Mouse (Mus musculus) layer of hippocampus, postnatal 36 days (tissue): ENCODE results near the gene Tmprss9. TPM values are rescaled to one million over a fixed set of nuclear protein-coding genes. Genes with fewer than 3 reads are reported as not detected.
"Not testable (repeated sequence)": the region's sequence is repeated elsewhere in the genome, so short reads cannot be mapped to it uniquely, and the experiment has no call there.

Experiments
- DNase-seq, 2 experiments: peaks; one replicate each; pipeline ENCODE4 v3.0.0; 2022
- total RNA-seq, 2 experiments: library from RNA; stranded (reverse); gene quantifications; 2 replicates each; pipeline ENCODE4 v1.2.3; 2021

Tmprss9 gene
- under 1 TPM; 0.15 to 0.40 TPM for total RNA-seq

GRCm38 (mm10) chr10:80871581-80871980 lies at the start of gene Tmprss9:
Gene Tmprss9 (plus strand): TSS chr10:80871848.
- DNase-seq = no peak

- DNase-seq = no peak
Observed at GRCm38 (mm10) chr10:80821991-80822390, 49.7 kb upstream of the Tmprss9 start.

GRCm38 (mm10) chr10:80822528-80822927 lies 49.1 kb upstream of the Tmprss9 start:
- DNase-seq = no peak

GRCm38 (mm10) chr10:80823316-80823715 lies 48.3 kb upstream of the Tmprss9 start:
- no peak for DNase-seq

- DNase-seq = no peak
Observed at GRCm38 (mm10) chr10:80823847-80824643, 47.6 kb upstream of the Tmprss9 start.

DNA sequence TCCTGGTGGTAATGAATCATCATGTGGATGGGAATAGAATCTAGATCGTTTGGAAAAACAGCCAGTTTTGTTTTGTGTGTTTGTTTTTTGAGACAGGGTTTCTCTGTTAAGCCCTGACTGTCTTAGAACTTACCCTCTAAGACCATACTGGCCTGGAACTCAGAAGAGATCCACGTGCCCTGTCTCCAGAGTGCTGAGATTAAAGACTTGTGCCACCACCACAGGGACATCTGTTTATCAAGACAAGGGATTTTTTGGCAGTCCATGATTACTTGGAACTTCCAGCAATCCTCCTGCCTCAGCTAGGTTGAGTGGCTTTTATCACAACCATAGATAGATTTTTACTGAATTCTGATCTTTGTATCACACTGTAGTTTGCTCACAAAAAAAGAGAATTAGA lies 46.8 kb upstream of the Tmprss9 start:
- DNase-seq = no peak

GRCm38 (mm10) chr10:80826151-80827062 lies 45.2 kb upstream of the Tmprss9 start, which contains the start of gene Oaz1:
Gene Oaz1 (plus strand): TSS chr10:80826656.
- peak; percentile 98 to 99 for DNase-seq

DNA sequence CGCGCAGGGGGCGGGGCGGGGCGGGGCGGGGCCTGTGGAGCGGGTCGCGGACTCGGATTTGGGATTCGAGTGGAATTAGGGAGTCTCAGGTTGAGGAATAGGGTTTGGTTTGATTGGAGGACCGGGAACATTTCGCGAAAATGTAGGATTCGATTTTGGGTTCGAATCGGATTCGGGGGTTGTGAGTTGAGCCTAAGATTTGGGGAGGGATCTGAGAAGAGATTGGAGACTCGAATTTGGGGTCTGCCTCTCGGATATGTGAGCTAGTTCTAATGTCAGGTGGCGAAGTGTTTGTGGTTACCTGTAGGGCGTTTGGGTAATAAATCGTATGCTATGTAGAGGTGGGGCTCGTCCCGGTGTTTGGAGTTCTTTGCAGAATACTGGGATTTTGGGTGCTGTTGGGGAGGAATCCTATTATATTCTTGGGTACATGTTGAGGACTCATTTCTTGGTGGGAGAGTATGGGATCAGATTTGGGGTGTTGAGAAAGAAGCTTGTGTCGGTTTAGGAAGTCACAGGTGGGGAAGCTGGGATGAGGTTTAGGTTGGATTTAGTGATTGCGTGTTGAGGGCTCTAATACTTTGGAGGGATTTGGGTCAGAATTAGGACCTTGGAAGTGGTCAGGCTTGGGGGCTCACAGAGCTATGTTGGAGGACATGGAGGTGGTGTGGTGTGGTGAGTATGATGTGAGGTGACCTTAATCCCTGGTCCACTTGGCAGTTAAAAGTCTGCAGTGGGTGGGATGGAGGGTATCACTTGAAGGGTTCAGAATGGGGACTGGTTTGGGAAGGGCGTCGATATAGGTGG lies 44.4 kb upstream of the Tmprss9 start:
- no peak for DNase-seq

DNA sequence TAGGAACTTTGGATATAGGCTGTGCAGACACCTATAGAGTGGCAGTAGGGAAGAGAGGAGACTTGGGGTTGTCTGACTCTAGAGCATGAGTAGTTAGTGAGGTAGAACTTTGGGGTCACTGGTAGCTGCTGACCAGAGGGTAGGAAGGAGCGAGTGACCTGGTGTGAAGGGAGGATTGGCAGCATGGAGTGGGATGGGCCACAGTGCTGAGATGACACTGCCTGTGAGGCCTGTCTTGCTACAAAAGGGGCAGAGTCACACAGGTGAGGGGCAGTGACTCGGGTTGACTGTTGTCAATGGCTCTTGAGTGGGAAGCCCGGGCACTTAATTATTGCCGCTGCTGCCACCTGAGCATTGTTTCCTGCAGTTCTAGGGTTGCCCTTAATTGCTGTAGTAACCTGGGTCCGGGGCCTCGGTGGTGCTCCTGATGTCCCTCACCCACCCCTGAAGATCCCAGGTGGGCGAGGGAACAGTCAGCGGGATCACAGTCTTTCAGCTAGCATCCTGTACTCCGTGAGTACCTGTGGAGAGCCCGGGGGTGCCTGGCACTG lies 43.7 kb upstream of the Tmprss9 start:
- DNase-seq = no peak

DNA sequence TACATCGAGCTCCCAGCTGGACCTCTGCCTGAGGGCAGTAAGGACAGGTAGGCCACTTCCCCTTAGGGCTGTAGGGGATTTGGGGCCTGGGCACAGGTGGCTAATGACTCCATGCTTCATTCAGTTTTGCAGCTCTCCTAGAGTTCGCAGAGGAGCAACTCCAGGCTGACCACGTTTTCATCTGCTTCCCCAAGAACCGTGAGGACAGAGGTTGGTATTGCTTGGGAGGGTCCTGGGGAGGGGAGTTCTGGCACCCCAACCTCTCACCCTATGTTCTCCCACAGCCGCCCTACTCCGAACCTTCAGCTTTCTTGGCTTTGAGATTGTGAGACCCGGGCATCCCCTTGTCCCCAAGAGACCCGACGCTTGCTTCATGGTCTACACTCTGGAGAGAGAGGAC lies 43.1 kb upstream of the Tmprss9 start:
- DNase-seq = not testable (repeated sequence)

- DNase-seq = no peak
Observed at GRCm38 (mm10) chr10:80829359-80830278, 42.0 kb upstream of the Tmprss9 start.

GRCm38 (mm10) chr10:80831136-80831535 lies 40.5 kb upstream of the Tmprss9 start:
- DNase-seq = no peak

DNA sequence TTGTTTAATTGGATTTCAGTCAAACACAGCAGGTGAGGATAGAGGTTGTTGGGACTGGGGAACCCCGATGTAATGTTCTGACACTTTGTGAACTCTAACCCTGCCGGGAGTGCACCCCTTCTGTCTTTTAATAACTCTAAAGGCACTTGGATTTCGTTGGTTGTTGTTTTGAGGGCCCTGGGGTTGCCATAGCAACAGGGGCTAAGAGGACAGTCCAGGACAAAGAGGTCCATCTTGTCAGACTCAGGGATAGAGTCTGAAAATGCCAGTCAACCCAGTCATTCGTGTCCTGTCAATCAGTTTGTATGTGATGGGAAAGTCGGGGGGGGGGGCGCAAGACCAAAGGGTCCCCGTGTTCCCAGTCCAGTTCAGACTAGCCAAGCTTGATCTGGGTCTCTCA lies 38.8 kb upstream of the Tmprss9 start:
- DNase-seq = no peak

- DNase-seq = no peak
Observed at GRCm38 (mm10) chr10:80835617-80836016, 36.0 kb upstream of the Tmprss9 start.

- no peak for DNase-seq
Observed at GRCm38 (mm10) chr10:80836949-80837379, 34.7 kb upstream of the Tmprss9 start.

- no peak for DNase-seq
Observed at GRCm38 (mm10) chr10:80837827-80838226, 33.8 kb upstream of the Tmprss9 start.

GRCm38 (mm10) chr10:80838346-80838912 lies 33.2 kb upstream of the Tmprss9 start:
- DNase-seq = no peak

DNA sequence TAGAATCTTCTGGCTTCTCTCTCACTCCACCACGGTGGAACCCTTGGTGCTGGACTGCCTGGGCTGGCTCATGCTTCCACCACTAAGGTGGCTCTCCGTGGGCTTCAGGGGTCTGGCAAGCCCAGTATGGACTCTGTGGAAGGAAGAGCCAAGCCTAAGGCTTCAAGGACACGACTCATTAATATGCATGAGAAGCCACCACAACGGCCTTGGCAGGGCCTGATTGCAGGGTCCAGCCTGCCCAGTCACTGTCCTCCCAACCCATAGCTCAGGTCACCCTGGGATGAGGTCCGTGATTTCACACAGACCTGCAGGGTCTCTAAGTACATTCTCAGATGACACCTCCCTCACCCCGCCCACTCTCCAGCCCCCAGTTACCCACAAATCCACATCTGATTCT lies 31.8 kb upstream of the Tmprss9 start:
- DNase-seq = no peak

DNA sequence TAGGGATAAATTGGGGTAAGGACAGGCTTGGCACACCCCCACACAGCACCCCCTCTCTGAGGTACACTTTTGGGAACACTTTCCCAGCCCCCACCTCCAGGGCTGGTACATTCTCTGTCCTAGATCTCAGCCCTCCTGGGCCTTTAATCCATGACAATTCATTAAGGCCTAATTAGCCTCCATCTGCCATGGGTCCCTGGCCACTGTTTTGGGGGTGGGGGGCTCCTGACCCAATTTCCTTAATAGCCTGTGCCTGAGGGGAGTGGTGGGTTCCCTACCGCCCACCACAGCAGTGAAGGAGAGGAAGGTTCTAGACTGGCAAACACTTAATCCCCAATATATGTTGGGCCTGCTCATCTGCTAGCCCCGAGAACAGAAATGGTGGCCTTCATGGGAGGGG lies 30.0 kb upstream of the Tmprss9 start:
- DNase-seq = no peak

GRCm38 (mm10) chr10:80842334-80842733 lies 29.3 kb upstream of the Tmprss9 start:
- peak in 1 of 2 experiments; percentile 54 for DNase-seq
